Mouse (Mus musculus) erythroblast, embryonic 14.5 days (primary cell): ENCODE measurements around the gene Hoxb3. TPM values are rescaled to one million over a fixed set of nuclear protein-coding genes. Genes with fewer than 3 reads are reported as not detected.

Experiments
- H3K27me3 ChIP-seq: 2 replicates; pipeline ENCODE4 v1.6.1; 2012; ENCODE audit warnings: inconsistent platforms; ENCODE audit not compliant: control insufficient read depth
- H3K36me3 ChIP-seq: 2 replicates; pipeline ENCODE4 v1.6.1; 2012; ENCODE audit warnings: mild to moderate bottlenecking, inconsistent platforms; ENCODE audit not compliant: control insufficient read depth
- H3K4me1 ChIP-seq: 2 replicates; pipeline ENCODE4 v1.6.1; 2012; ENCODE audit warnings: inconsistent platforms; ENCODE audit not compliant: control insufficient read depth
- H3K4me3 ChIP-seq: replicated peaks from 2 replicates; pipeline ENCODE3; 2012; ENCODE audit warnings: moderate library complexity, mild to moderate bottlenecking, inconsistent platforms
- H3K9me3 ChIP-seq: 2 replicates; pipeline ENCODE4 v1.6.1; 2012; ENCODE audit warnings: low read length, inconsistent platforms, mixed read lengths; ENCODE audit not compliant: control insufficient read depth
- GATA1 ChIP-seq: IDR thresholded peaks from 2 replicates; pipeline ENCODE4 v1.6.1; 2012; ENCODE audit warnings: low read length, inconsistent platforms, mixed read lengths
- TAL1 ChIP-seq: IDR thresholded peaks from 3 replicates; pipeline ENCODE4 v1.6.1; 2012; ENCODE audit warnings: low read length, inconsistent platforms, mixed read lengths
- polyA plus RNA-seq: library from polyadenylated mRNA; stranded (reverse); fragments of >175 nt; gene quantifications from 2 replicates; pipeline ENCODE4 v1.2.3, GENCODE M21; 2012

Hoxb3 gene
- polyA plus RNA-seq, 1 experiment, result not detected

- Histone ChIP-seq H3K4me1 (no peaks in the 10 kb centered on the region), H3K4me3 (no peak overlapping the region), H3K27me3 (peaks cover 96% of the 10 kb centered on the region), H3K9me3 (no peaks in the 10 kb centered on the region), H3K36me3 (no peaks in the 10 kb centered on the region)
- TF ChIP-seq GATA1 (no peak), TAL1 (no peak)
These were observed 999 bp downstream of the Hoxb3 start for GRCm38 (mm10) chr11:96324125-96324524.

- H3K4me3 ChIP-seq, result no peak overlapping the region
- H3K4me1 ChIP-seq, result no peaks in the 10 kb centered on the region
- H3K27me3 ChIP-seq, result peaks cover 94% of the 10 kb centered on the region
- no peak for TF ChIP-seq TAL1
- TF ChIP-seq GATA1, result no peak
- no peaks in the 10 kb centered on the region for H3K36me3 ChIP-seq
- H3K9me3 ChIP-seq, result no peaks in the 10 kb centered on the region
These were observed 1.8 kb downstream of the Hoxb3 start for GRCm38 (mm10) chr11:96324965-96325364.

- TF ChIP-seq TAL1, result no peak
- Histone ChIP-seq H3K9me3 (no peaks in the 10 kb centered on the region), H3K36me3 (no peaks in the 10 kb centered on the region), H3K4me3 (no peak overlapping the region), H3K4me1 (no peaks in the 10 kb centered on the region), H3K27me3 (peaks cover 94% of the 10 kb centered on the region)
These were observed 2.7 kb downstream of the Hoxb3 start for GRCm38 (mm10) chr11:96325747-96326212.

DNA sequence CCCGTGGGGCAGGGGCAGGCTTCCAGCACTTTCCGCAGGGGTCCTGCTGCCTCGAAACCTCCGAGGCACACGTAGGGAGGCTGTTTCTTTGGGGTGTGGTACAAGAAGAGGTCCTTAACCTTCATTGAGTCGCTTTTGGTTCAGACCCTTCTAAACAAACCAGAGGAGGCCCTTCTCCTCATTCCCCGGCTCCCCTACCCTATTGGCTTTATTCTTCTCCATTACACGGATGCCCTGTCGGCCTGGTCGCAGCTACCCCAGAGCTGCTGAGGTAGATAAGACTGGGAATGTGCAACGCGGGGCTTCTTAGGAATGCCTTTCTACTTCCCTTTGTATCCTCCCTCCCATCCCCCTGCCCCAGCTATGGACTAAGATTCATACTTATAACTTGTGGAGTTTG is 3.6 kb downstream of the Hoxb3 start:
- no peak for TF ChIP-seq TAL1
- TF ChIP-seq GATA1, result no peak
- H3K4me3 ChIP-seq, result no peak overlapping the region
- peaks cover 95% of the 10 kb centered on the region for H3K27me3 ChIP-seq

DNA sequence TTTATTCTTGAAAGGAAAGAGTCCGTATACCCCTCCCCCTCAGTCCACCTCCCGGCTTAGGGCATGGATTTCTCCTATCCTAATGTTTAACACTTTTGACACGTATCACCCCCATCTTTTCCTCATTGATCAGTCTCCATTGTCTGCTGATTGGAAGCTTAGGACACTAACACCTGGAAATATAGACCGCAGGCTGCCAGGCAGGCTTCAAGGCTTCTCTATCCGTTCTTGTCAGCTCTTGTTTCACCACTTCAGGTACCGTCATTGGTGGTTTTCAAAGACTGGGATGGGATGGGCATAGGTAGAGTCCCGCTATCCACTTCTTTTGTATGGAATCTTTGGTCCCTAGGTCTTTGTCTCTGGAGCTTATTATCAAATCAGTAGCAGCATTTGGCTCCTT is 4.0 kb downstream of the Hoxb3 start:
- Histone ChIP-seq H3K4me1 (no peaks in the 10 kb centered on the region), H3K4me3 (no peak overlapping the region), H3K36me3 (no peaks in the 10 kb centered on the region), H3K9me3 (no peaks in the 10 kb centered on the region), H3K27me3 (peaks cover 95% of the 10 kb centered on the region)
- TF ChIP-seq TAL1 (no peak), GATA1 (no peak)

More for the DNA sequence above, 3.6 kb downstream of the Hoxb3 start:
- no peaks in the 10 kb centered on the region for H3K4me1 ChIP-seq
- H3K9me3 ChIP-seq, result no peaks in the 10 kb centered on the region
- H3K36me3 ChIP-seq, result no peaks in the 10 kb centered on the region

- no peak overlapping the region for H3K4me3 ChIP-seq
- TF ChIP-seq TAL1 (no peak), GATA1 (no peak)
- H3K4me1 ChIP-seq, result no peaks in the 10 kb centered on the region
- H3K36me3 ChIP-seq, result no peaks in the 10 kb centered on the region
- H3K27me3 ChIP-seq, result peaks cover 95% of the 10 kb centered on the region
- H3K9me3 ChIP-seq, result no peaks in the 10 kb centered on the region
These were observed 4.6 kb downstream of the Hoxb3 start for GRCm38 (mm10) chr11:96327750-96328149.

GRCm38 (mm10) chr11:96328605-96329004 is 5.5 kb downstream of the Hoxb3 start:
- no peak overlapping the region for H3K4me3 ChIP-seq
- H3K36me3 ChIP-seq, result no peaks in the 10 kb centered on the region
- H3K9me3 ChIP-seq, result no peaks in the 10 kb centered on the region
- TF ChIP-seq GATA1 (no peak), TAL1 (no peak)
- H3K4me1 ChIP-seq, result no peaks in the 10 kb centered on the region
- H3K27me3 ChIP-seq, result peaks cover 96% of the 10 kb centered on the region

- Histone ChIP-seq H3K4me1 (no peaks in the 10 kb centered on the region), H3K27me3 (peaks cover 96% of the 10 kb centered on the region), H3K36me3 (no peaks in the 10 kb centered on the region), H3K9me3 (no peaks in the 10 kb centered on the region), H3K4me3 (no peak overlapping the region)
- no peak for TF ChIP-seq GATA1
- no peak for TF ChIP-seq TAL1
These were observed 9.0 kb downstream of the Hoxb3 start for GRCm38 (mm10) chr11:96332105-96332504.

- no peaks in the 10 kb centered on the region for H3K4me1 ChIP-seq
- H3K36me3 ChIP-seq, result no peaks in the 10 kb centered on the region
- H3K27me3 ChIP-seq, result peaks cover 96% of the 10 kb centered on the region
- no peak overlapping the region for H3K4me3 ChIP-seq
- TF ChIP-seq GATA1 (no peak), TAL1 (no peak)
- no peaks in the 10 kb centered on the region for H3K9me3 ChIP-seq
These were observed 9.5 kb downstream of the Hoxb3 start for GRCm38 (mm10) chr11:96332618-96333032.
